Mouse (Mus musculus): Measurements from ENCODE around the gene Cd180. TPM values are rescaled to one million over a fixed set of nuclear protein-coding genes. Genes with fewer than 3 reads are reported as not detected.

Gene Cd180
- polyA plus RNA-seq, 1 experiment from 2014 or later = 0.42 TPM

GRCm38 (mm10) chr13:102684890-102685289 lies 8.5 kb upstream of the Cd180 start:
- no peak overlapping the region for H3K27ac ChIP-seq (replicated peaks)
- DNase-seq (ENCODE audit: low spot score) = no peak
- TF ChIP-seq EP300 (optimal IDR thresholded peaks at IDR 0.05) (no peak), CTCF (IDR thresholded peaks at IDR 0.05; ENCODE audit: low read depth) (peak; percentile 44; the same call in 1 of the 2 replicates)
- no peak overlapping the region for H3K4me2 ChIP-seq (replicated peaks; ENCODE audit: low read depth)
- H3K4me3 ChIP-seq (ENCODE audit: low read depth, low read length) = no peak overlapping the region
- 67% methylated on average over 4 of the region's 4 CpGs for WGBS
- H3K27me3 ChIP-seq (ENCODE audit: control insufficient read depth, insufficient read depth, low read length) = no peaks in the 10 kb centered on the region
- no peaks in the 10 kb centered on the region for H3K36me3 ChIP-seq (ENCODE audit: control insufficient read depth, insufficient read depth, low read length)
- no peak for ATAC-seq (ENCODE audit: low FRiP score, low TSS enrichment)
- H3K9me3 ChIP-seq (ENCODE audit: control insufficient read depth, low read length) = no peaks in the 10 kb centered on the region
- no peaks in the 10 kb centered on the region for H3K4me1 ChIP-seq (replicated peaks; ENCODE audit: control insufficient read depth, insufficient read depth)
- H3K9ac ChIP-seq (ENCODE audit: low read length) = no peak overlapping the region

- Histone ChIP-seq H3K4me1 (replicated peaks; ENCODE audit: control insufficient read depth, insufficient read depth) (no peaks in the 10 kb centered on the region), H3K9ac (ENCODE audit: low read length) (no peak overlapping the region), H3K4me2 (replicated peaks; ENCODE audit: low read depth) (no peak overlapping the region), H3K36me3 (ENCODE audit: control insufficient read depth, insufficient read depth, low read length) (no peaks in the 10 kb centered on the region), H3K4me3 (ENCODE audit: low read depth, low read length) (no peak overlapping the region), H3K27me3 (ENCODE audit: control insufficient read depth, insufficient read depth, low read length) (no peaks in the 10 kb centered on the region), H3K9me3 (ENCODE audit: control insufficient read depth, low read length) (no peaks in the 10 kb centered on the region), H3K27ac (replicated peaks) (no peak overlapping the region)
- DNase-seq (ENCODE audit: low spot score) (no peak), ATAC-seq (ENCODE audit: low FRiP score, low TSS enrichment) (no peak)
- 84% methylated on average over 1 of the region's 1 CpGs for WGBS
- no peak for TF ChIP-seq EP300 (optimal IDR thresholded peaks at IDR 0.05)
- no peak for TF ChIP-seq CTCF (IDR thresholded peaks at IDR 0.05; ENCODE audit: low read depth)
Measured at GRCm38 (mm10) chr13:102688121-102688520, 5.2 kb upstream of the Cd180 start.

- no peak for TF ChIP-seq CTCF (IDR thresholded peaks at IDR 0.05; ENCODE audit: low read depth)
- no peak for TF ChIP-seq EP300 (optimal IDR thresholded peaks at IDR 0.05)
- WGBS = 64% methylated on average over 6 of the region's 6 CpGs
- H3K4me1 ChIP-seq (replicated peaks; ENCODE audit: control insufficient read depth, insufficient read depth) = no peaks in the 10 kb centered on the region
- H3K27me3 ChIP-seq (ENCODE audit: control insufficient read depth, insufficient read depth, low read length) = no peaks in the 10 kb centered on the region
- H3K36me3 ChIP-seq (ENCODE audit: control insufficient read depth, insufficient read depth, low read length) = no peaks in the 10 kb centered on the region
- H3K9ac ChIP-seq (ENCODE audit: low read length) = no peak overlapping the region
- H3K4me3 ChIP-seq (ENCODE audit: low read depth, low read length) = no peak overlapping the region
- DNase-seq (ENCODE audit: low spot score) (no peak), ATAC-seq (ENCODE audit: low FRiP score, low TSS enrichment) (no peak)
- no peak overlapping the region for H3K4me2 ChIP-seq (replicated peaks; ENCODE audit: low read depth)
- H3K9me3 ChIP-seq (ENCODE audit: control insufficient read depth, low read length) = no peaks in the 10 kb centered on the region
- H3K27ac ChIP-seq (replicated peaks) = no peak overlapping the region
Measured at GRCm38 (mm10) chr13:102689201-102690090, 3.9 kb upstream of the Cd180 start.

- 82% methylated on average over 5 of the region's 5 CpGs for WGBS
- Histone ChIP-seq H3K4me1 (replicated peaks; ENCODE audit: control insufficient read depth, insufficient read depth) (no peaks in the 10 kb centered on the region), H3K4me3 (ENCODE audit: low read depth, low read length) (no peak overlapping the region), H3K9ac (ENCODE audit: low read length) (no peak overlapping the region), H3K36me3 (ENCODE audit: control insufficient read depth, insufficient read depth, low read length) (no peaks in the 10 kb centered on the region), H3K9me3 (ENCODE audit: control insufficient read depth, low read length) (no peaks in the 10 kb centered on the region), H3K4me2 (replicated peaks; ENCODE audit: low read depth) (no peak overlapping the region), H3K27ac (replicated peaks) (no peak overlapping the region), H3K27me3 (ENCODE audit: control insufficient read depth, insufficient read depth, low read length) (no peaks in the 10 kb centered on the region)
- ATAC-seq (ENCODE audit: low FRiP score, low TSS enrichment) (no peak), DNase-seq (ENCODE audit: low spot score) (no peak)
- TF ChIP-seq EP300 (optimal IDR thresholded peaks at IDR 0.05) (no peak), CTCF (IDR thresholded peaks at IDR 0.05; ENCODE audit: low read depth) (no peak)
Measured at GRCm38 (mm10) chr13:102690184-102690583, 3.2 kb upstream of the Cd180 start.

GRCm38 (mm10) chr13:102691408-102692150 lies 1.8 kb upstream of the Cd180 start:
- Histone ChIP-seq H3K4me3 (ENCODE audit: low read depth, low read length) (no peak overlapping the region), H3K27ac (replicated peaks) (no peak overlapping the region), H3K36me3 (ENCODE audit: control insufficient read depth, insufficient read depth, low read length) (no peaks in the 10 kb centered on the region), H3K27me3 (ENCODE audit: control insufficient read depth, insufficient read depth, low read length) (no peaks in the 10 kb centered on the region), H3K9ac (ENCODE audit: low read length) (no peak overlapping the region), H3K9me3 (ENCODE audit: control insufficient read depth, low read length) (no peaks in the 10 kb centered on the region), H3K4me1 (replicated peaks; ENCODE audit: control insufficient read depth, insufficient read depth) (no peaks in the 10 kb centered on the region), H3K4me2 (replicated peaks; ENCODE audit: low read depth) (no peak overlapping the region)
- WGBS = 65% methylated on average over 11 of the region's 11 CpGs
- TF ChIP-seq CTCF (IDR thresholded peaks at IDR 0.05; ENCODE audit: low read depth) (no peak), EP300 (optimal IDR thresholded peaks at IDR 0.05) (no peak)
- no peak for DNase-seq (ENCODE audit: low spot score)
- ATAC-seq (ENCODE audit: low FRiP score, low TSS enrichment) = no peak

- DNase-seq (ENCODE audit: low spot score) (no peak), ATAC-seq (ENCODE audit: low FRiP score, low TSS enrichment) (no peak)
- H3K36me3 ChIP-seq (ENCODE audit: control insufficient read depth, insufficient read depth, low read length) = no peaks in the 10 kb centered on the region
- no peaks in the 10 kb centered on the region for H3K9me3 ChIP-seq (ENCODE audit: control insufficient read depth, low read length)
- no peaks in the 10 kb centered on the region for H3K27me3 ChIP-seq (ENCODE audit: control insufficient read depth, insufficient read depth, low read length)
- no peak overlapping the region for H3K9ac ChIP-seq (ENCODE audit: low read length)
- H3K4me1 ChIP-seq (replicated peaks; ENCODE audit: control insufficient read depth, insufficient read depth) = no peaks in the 10 kb centered on the region; the same call in 1 of the 2 replicates
- TF ChIP-seq EP300 (optimal IDR thresholded peaks at IDR 0.05) = no peak
- no peak for TF ChIP-seq CTCF (IDR thresholded peaks at IDR 0.05; ENCODE audit: low read depth)
- no peak overlapping the region for H3K4me3 ChIP-seq (ENCODE audit: low read depth, low read length)
- H3K27ac ChIP-seq (replicated peaks) = no peak overlapping the region
- 87% methylated on average over 7 of the region's 7 CpGs for WGBS
- H3K4me2 ChIP-seq (replicated peaks; ENCODE audit: low read depth) = no peak overlapping the region
Measured at GRCm38 (mm10) chr13:102694154-102694553, 796 bp downstream of the Cd180 start.

All from stomach, postnatal 0 days (tissue).